ENCODE assay signal across 23 mouse cellular contexts in genomic region chr9:95229147-95229546, GRCm38 (mm10).
DNase-seq lines count a peak whose midpoint lies in the region; ATAC-seq and TF ChIP-seq lines count a peak whose summit lies in the region.
"Had no signal": no experiment of that assay in that cellular context is flagged by ENCODE, and none has a peak within 500 bp of the region (broad histone marks: within the 10 kb centered on the region; RNA-seq: fewer than 3 reads in every experiment).

No protein-coding gene starts in this region.

- H3K4me3 ChIP-seq in midbrain, postnatal 0 days (ENCODE audit: low read depth, low read length) = no peak overlapping the region
- H3K4me3 ChIP-seq: embryonic facial prominence, embryonic 12.5 days; limb, embryonic 10.5 days; limb, embryonic 15.5 days; midbrain, embryonic 12.5 days; neural tube, embryonic 13.5 days had no signal

- H3K27me3 ChIP-seq in midbrain, postnatal 0 days (ENCODE audit: insufficient read depth, low read length) = no peaks in the 10 kb centered on the region
- H3K27me3 ChIP-seq: embryonic facial prominence, embryonic 12.5 days; limb, embryonic 15.5 days; midbrain, embryonic 12.5 days; neural tube, embryonic 13.5 days had no signal

- intact Hi-C loops in left cerebral cortex, postnatal 4 days (cut with DNase I) = no loop called here
- intact Hi-C loops in left cerebral cortex, postnatal 14 days (cut with DNase I) = no loop called here

- ATAC-seq in midbrain, postnatal 0 days (ENCODE audit: low FRiP score) = no peak
- ATAC-seq: forebrain, embryonic 14.5 days; hindbrain, embryonic 16.5 days had no signal

- TF ChIP-seq CTCF in midbrain, postnatal 0 days (IDR thresholded peaks at IDR 0.05) = no peak

- H3K4me2 ChIP-seq in midbrain, postnatal 0 days (ENCODE audit: low read depth, low read length, poor library complexity, severe bottlenecking) = no peak overlapping the region
- H3K4me2 ChIP-seq: embryonic facial prominence, embryonic 12.5 days; limb, embryonic 15.5 days; lung, embryonic 14.5 days; midbrain, embryonic 12.5 days; neural tube, embryonic 13.5 days had no signal

- 81% methylated on average over 2 of the region's 2 CpGs for WGBS in midbrain, postnatal 0 days

- no peaks in the 10 kb centered on the region for H3K9me3 ChIP-seq in midbrain, postnatal 0 days (ENCODE audit: low read length)
- H3K9me3 ChIP-seq: embryonic facial prominence, embryonic 12.5 days; limb, embryonic 10.5 days; limb, embryonic 15.5 days; midbrain, embryonic 12.5 days; neural tube, embryonic 13.5 days had no signal

- peak; percentile 40 for DNase-seq in left cerebral cortex, postnatal 4 days
- DNase-seq in left cerebral cortex, postnatal 14 days (ENCODE audit: low spot score in 2 of 2) = no peak
- peak; percentile 60 for DNase-seq in cerebellum, adult 11 months
- DNase-seq in cerebellum, adult 9-10 months = peak; percentile 86
- peak; percentile 68 to 71 for DNase-seq in cerebellum, postnatal 36 days
- no peak for DNase-seq in frontal cortex, postnatal 36 days (ENCODE audit: low spot score in 2 of 2)
- no peak for DNase-seq in midbrain, postnatal 0 days (ENCODE audit: low spot score)
- DNase-seq: adrenal gland, postnatal 14 days; embryo, embryonic 11 days; heart, postnatal 14 days; kidney, adult 18-20 months; kidney, postnatal 4 days; lung, embryonic 14.5 days; lung, postnatal 36 days; thymus, postnatal 4 days had no signal

- no peaks in the 10 kb centered on the region for H3K4me1 ChIP-seq in midbrain, postnatal 0 days (ENCODE audit: insufficient read depth, low read length)
- H3K4me1 ChIP-seq: embryonic facial prominence, embryonic 12.5 days; limb, embryonic 10.5 days; limb, embryonic 15.5 days; midbrain, embryonic 12.5 days; neural tube, embryonic 13.5 days had no signal

- H3K27ac ChIP-seq in midbrain, postnatal 0 days (ENCODE audit: low read depth, low read length) = no peak overlapping the region
- H3K27ac ChIP-seq: embryonic facial prominence, embryonic 12.5 days; limb, embryonic 10.5 days; limb, embryonic 15.5 days; liver, embryonic 14.5 days; midbrain, embryonic 12.5 days; neural tube, embryonic 13.5 days had no signal

- no peaks in the 10 kb centered on the region for H3K36me3 ChIP-seq in midbrain, postnatal 0 days (ENCODE audit: insufficient read depth, low read length)
- H3K36me3 ChIP-seq: embryonic facial prominence, embryonic 12.5 days; limb, embryonic 10.5 days; limb, embryonic 15.5 days; midbrain, embryonic 12.5 days; neural tube, embryonic 13.5 days had no signal

- no peak overlapping the region for H3K9ac ChIP-seq in midbrain, postnatal 0 days (replicated peaks; ENCODE audit: low read length, poor library complexity, severe bottlenecking)
- H3K9ac ChIP-seq: embryonic facial prominence, embryonic 12.5 days; limb, embryonic 15.5 days; liver, embryonic 14.5 days; lung, embryonic 14.5 days; midbrain, embryonic 12.5 days; neural tube, embryonic 13.5 days had no signal

Comparison
In these comparisons a context has a peak if more than half of its experiments do, and no peak if none do; other contexts are left out.
1. DNase-seq: peak in left cerebral cortex, postnatal 4 days (single experiment), cerebellum, adult 11 months (single experiment), cerebellum, adult 9-10 months (single experiment) and cerebellum, postnatal 36 days (2 of 2); none in left cerebral cortex, postnatal 14 days (0 of 2), frontal cortex, postnatal 36 days (0 of 2) and midbrain, postnatal 0 days (single experiment).